Mouse (Mus musculus) retina, adult 2 months (tissue): ENCODE measurements around the gene Olig2.

ENCODE experiments used
- DNase-seq: peaks from one replicate; pipeline ENCODE4 v3.0.0-alpha.2; 2012; ENCODE audit warnings: low read depth, low spot score

The Olig2 gene

DNA sequence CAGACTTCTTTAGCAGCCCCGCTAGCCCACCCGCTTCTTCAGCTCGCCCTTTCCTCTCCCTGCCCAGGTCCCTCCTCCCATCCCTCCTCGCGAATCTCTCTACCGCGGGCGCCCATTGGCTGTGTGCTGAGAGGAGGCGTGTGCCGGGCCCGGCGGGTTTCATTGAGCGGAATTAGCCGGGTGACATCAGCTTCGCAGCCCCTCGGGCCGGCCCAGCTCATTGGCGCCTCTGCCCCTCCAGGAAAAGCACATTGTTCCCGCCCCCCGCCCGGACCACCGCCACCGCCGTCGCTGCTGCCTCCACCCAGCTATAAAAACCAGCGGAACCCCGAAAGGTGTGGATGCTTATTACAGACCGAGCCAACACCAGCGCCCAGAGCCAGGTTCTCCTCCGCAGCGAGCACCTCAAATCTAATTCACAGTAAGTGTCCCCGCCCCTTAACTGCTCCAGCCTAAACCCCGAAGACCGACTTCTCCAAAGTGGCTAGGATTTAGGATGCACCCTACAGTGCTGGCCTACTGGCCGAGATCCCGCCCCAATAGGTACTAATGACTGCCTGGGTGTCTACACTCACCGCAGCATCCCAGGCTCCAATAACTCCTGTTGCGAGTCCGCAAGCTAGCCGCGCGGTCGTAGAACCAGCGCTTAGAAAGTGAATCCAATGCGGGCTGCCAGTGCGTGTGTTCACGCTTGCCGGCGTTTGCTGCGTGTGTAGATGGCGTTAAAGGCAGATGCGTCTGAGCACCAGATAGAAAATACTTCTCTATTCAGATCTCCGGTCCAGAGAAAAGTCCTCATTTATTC, at the start of gene Olig2:
Gene Olig2, plus strand, starts transcription at position 225 of the 805 bp plus-strand sequence.
- DNase-seq, result no peak

DNA sequence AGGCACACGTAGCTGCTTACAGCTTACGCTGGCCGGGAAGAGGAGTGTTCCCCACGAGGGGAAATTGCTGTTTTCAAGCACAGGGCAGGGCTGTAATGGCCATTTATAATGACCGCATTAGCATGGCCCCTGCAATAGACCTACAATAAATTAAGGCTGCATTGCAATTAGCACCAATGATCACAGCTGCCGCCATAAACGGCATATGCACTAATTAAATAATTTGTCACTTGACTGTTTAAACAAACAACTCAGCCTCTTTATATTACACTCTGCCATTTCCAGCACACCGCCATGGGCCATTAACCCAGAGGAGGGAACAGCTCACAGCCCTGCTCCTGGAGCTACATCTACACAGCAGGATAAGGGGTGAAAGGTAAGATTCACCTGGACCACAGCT, 49.4 kb upstream of the Olig2 start:
- no peak for DNase-seq

- DNase-seq, result no peak
Measured at GRCm38 (mm10) chr16:91187046-91187445, 38.2 kb upstream of the Olig2 start.

DNA sequence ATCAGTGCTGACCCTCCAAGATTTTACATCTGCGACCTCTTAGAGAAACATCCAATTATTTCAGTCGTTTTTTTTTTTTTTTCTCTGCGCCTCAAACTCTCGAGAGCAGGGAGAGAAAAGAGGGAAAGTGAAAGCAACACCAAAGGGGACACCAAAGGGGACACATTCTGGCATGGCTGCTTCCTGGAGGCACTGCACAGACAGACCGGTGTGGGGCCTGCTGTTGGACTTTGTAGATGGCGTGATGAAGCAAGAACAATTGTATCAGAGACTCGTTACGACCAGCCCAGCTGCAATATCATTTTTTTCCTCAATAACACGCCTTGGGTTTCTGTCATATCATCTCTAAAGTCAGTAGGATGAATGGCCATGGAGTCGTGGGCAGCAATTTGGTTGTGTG, 37.6 kb upstream of the Olig2 start:
- DNase-seq, result no peak

- no peak for DNase-seq
Measured at GRCm38 (mm10) chr16:91188304-91188703, 37.0 kb upstream of the Olig2 start.

DNA sequence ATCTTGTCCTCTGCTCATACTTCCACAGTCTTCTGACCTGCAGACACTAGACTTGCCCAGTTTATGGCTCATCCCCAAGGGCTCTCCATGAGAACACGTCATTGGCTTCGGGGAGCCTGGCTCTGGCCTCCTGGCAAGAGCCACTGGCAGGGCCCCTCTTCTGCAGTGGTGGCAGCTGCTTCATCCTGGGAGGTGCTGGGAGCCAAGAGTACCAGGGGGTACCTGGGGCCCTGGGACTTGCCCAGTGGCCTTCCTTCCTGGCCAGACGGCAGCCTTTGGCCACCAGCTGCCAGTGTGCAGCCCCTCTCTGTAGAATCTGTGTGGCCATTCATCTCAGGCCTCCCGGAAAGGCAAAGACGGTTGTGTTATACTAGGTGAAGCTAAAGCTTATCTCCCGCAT, 34.0 kb upstream of the Olig2 start:
- no peak for DNase-seq

DNA sequence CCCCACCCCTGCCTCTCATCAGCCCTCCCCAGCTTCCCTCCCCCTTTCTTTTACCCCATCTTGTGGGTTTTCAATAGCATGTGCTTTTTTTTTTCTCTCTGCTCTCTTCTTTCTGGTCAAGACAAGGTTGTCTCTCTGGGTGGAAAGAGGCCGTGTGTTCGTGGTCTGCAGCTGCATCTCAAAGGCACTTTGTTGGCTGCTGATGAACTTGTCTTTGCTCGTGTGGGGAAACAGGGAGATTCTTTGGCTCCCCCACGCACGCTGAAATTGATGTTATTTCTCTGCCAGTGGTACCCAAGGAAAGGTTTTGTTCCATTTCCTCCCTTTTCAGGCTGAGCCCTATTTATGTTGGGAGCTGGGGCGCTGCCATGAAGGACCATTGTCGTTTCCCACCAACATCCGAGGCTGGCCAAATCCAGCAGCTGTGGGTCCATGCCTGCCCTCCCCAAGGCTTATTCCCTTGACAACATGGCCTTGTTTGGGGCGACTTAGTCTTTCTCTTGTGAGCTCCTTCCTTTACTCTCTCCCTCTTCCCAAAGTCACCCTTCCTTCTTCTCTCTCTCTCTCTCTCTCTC, 33.5 kb upstream of the Olig2 start:
- no peak for DNase-seq

DNA sequence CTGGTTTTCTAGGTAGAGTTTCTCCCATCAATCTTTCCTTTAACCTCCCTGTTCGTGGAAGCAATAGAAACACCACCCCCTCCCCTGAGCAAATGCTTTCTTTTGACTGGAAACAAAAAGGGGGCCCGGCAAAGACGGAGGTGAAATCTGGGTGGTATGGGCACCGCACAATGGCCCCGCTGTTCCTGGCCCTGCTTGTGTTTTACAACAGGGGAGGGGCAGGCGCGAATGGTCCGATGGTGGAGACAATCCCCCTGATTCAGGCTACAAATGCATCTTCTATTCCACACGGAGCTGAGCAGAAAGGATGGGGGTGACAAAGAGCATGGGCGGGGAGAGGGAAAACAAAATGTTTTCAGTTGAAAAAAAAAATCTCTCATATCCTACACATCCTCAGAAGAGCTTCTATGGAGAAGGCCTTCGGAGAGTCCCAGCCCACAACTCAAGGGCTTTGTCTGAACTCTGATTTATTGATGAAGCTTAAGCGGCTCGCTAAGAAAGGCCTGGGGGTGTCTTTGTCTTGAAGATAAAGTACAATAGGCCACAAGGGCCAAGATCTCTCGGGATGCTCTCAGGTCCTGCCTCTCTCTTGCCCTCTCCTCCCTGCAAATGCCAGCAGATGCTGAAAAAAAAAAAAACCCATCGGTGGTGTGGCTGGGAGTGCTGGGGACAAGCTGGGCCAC, 32.4 kb upstream of the Olig2 start:
- DNase-seq, result no peak

- no peak for DNase-seq
Measured at GRCm38 (mm10) chr16:91199815-91200214, 25.4 kb upstream of the Olig2 start.

- no peak for DNase-seq
Measured at GRCm38 (mm10) chr16:91202989-91203388, 22.3 kb upstream of the Olig2 start.

- DNase-seq, result no peak
Measured at GRCm38 (mm10) chr16:91206371-91206770, 18.9 kb upstream of the Olig2 start.

- no peak for DNase-seq
Measured at GRCm38 (mm10) chr16:91217077-91217476, 8.2 kb upstream of the Olig2 start.

DNA sequence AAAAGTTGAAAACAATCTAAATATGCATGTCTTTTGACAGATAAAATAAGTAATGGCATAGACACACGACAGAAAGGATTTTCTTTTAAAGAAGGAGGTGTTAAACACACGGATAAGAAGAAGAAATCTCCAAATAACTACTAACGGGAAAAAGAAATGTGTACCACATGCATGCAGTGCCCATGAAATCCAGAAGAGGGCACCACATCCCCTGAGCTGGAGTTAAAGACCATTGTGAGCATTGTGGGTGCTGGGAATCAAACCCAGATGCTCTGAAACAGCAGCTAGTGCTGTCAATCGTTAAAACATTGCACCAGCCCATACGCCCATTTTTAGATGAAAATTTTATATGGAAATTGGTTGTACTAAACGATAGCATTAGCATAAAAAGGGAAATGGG, 7.3 kb upstream of the Olig2 start:
- no peak for DNase-seq

- DNase-seq, result no peak
Measured at GRCm38 (mm10) chr16:91219246-91219645, 6.0 kb upstream of the Olig2 start.

- DNase-seq, result no peak
Measured at GRCm38 (mm10) chr16:91222171-91222642, 3.0 kb upstream of the Olig2 start.

DNA sequence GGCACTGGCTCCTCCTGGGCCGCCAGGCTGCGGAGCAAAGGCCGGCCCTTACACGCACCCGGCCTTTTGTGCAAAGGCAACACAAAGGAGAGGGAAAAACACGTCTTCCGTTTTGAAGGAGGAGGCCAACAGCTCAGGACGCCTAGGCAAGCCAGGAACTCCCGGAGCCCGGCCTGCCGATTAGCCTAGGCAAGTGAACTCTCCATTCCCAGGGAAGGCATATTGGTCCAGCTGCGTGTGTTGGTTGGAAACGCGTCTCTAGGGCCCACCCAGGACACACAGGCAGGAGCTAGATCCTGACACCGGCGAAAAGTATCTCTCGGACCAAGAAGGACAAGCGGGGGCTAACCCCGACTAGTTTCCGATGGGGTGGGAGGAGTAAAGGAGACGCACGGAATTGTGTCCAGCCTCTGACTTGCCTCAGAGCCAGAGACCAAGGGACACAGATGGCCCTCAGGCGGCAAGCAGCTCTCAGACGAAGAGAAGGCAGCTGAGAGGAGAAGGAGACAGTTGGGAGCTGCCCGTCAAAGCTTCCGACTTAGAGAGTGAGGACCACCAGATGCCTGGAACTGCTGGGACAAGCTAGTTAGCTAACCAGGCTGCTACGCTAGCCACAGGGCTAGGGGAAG, 2.5 kb upstream of the Olig2 start:
- DNase-seq, result no peak

DNA sequence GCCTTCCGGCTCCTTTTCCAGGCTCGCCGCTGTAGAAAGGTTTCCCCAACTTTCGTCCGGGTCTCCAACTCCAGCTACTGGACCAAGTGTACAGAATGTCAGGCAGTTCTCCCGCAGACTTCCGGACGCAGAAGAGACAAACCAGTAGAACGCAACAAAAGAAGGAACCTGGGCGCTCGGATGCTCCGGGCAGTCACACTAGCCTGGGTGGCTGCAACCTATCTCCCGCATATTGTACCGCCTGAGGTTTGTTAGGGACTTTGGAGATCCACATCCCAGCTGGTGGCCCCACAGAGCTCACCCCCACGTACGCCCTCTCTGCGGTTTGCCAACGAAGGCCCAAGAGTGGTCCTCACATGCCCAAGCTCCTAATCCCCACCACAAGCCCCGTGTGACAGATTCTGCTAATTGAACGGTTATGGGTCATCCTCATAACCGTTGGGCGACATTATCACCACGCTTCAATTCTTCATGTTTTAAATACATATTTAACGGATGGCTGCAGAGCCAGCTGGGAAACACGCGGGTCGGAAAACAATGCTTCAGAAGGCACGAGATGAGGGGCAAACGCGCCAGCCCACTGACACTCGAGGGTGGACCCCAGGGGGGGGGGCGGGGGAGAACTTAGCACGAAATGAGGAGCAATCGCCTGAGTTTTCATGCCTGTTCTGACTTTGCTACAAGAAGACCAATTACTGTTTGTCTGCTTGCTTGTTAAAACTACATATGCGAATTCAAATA, 1.8 kb upstream of the Olig2 start:
- DNase-seq, result no peak

GRCm38 (mm10) chr16:91224068-91224402, 1.2 kb upstream of the Olig2 start:
- DNase-seq, result no peak

DNA sequence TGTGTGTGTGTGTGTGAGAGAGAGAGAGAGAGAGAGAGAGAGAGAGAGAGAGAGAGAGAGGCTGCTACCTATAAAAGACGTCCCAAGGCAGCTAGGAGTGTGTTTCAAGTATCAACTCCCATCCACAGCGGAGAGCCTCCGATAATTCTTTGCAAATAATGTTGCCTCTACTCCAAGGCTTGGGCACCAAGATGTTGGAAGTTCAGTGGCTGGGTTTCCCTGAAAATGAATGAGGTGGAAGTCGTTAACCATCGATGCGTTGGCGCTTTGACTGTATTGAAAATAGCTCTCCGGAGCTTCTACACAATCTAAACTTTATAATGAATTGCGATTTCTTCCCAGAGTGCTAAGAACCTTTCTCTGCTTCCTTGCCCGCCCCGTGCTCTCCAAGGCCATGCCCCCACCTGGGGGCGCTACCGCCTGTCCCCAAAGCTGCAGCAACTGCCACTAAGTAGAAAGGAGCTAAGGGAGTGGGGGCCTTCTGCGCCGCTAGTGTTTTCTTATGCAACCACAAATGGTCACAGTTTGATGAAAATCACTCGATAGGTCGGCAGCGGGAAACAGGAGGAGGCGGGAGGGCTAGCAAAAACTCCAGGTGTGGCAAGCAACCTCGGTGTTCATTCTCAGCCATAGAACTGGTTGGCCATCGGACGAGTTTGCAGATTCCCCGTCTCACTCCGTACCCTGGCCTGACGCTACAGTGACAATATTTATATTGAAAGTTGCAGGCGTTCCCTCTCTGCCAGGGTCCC, 600 bp upstream of the Olig2 start:
- DNase-seq, result no peak

- DNase-seq, result no peak
Measured at GRCm38 (mm10) chr16:91226038-91226882, 1.0 kb downstream of the Olig2 start.
